Mouse (Mus musculus) heart, adult 2 months (tissue): ENCODE results near the gene Vps35. TPM values are rescaled to one million over a fixed set of nuclear protein-coding genes. Genes with fewer than 3 reads are reported as not detected.

Source experiments
- DNase-seq, 2 experiments: peaks; one replicate each; pipeline ENCODE4 v3.0.0; 2021
- H3K27ac ChIP-seq: fragments of 200-600 bp; 2 replicates; pipeline ENCODE4 v1.8.1; 2022
- H3K27me3 ChIP-seq: fragments of 200-500 bp; 2 replicates; pipeline ENCODE4 v1.6.1; 2012; ENCODE audit warnings: mild to moderate bottlenecking, low read length, inconsistent platforms, mixed read lengths; ENCODE audit not compliant: control insufficient read depth, insufficient read depth
- H3K36me3 ChIP-seq: fragments of 200-500 bp; 2 replicates; pipeline ENCODE4 v1.6.1; 2012; ENCODE audit warnings: low read length, inconsistent platforms; ENCODE audit not compliant: control insufficient read depth, insufficient read depth
- H3K4me1 ChIP-seq: fragments of 200-500 bp; 2 replicates; pipeline ENCODE4 v1.6.1; 2011; ENCODE audit warnings: low read length; ENCODE audit not compliant: control insufficient read depth, insufficient read depth
- H3K4me3 ChIP-seq: fragments of 200-600 bp; 2 replicates; pipeline ENCODE4 v1.8.1; 2022
- H3K79me2 ChIP-seq: fragments of 200-500 bp; replicated peaks from 2 replicates; pipeline ENCODE4 v1.6.1; 2012; ENCODE audit warnings: mild to moderate bottlenecking, inconsistent platforms, low read length, moderate library complexity, mixed read lengths; ENCODE audit not compliant: control insufficient read depth, insufficient read depth
- H3K9ac ChIP-seq: fragments of 200-500 bp; 2 replicates; pipeline ENCODE4 v1.6.1; 2012; ENCODE audit warnings: low read depth, mild to moderate bottlenecking, control low read depth, inconsistent platforms, low read length, mixed read lengths
- CTCF ChIP-seq: fragments of 200-600 bp; IDR thresholded peaks from 2 replicates; pipeline ENCODE4 v1.8.1; 2022; ENCODE audit warnings: antibody characterized with exemption, mild to moderate bottlenecking, moderate library complexity
- EP300 ChIP-seq: fragments of 200-500 bp; IDR thresholded peaks from 2 replicates; pipeline ENCODE4 v1.6.1; 2011; ENCODE audit warnings: low read depth, low read length, control low read depth; ENCODE audit not compliant: insufficient read depth
- POLR2A ChIP-seq: fragments of 200-500 bp; IDR thresholded peaks from 2 replicates; pipeline ENCODE4 v1.6.1; 2011; ENCODE audit warnings: mild to moderate bottlenecking, low read depth, low read length, control low read depth; ENCODE audit not compliant: insufficient read depth
- WGBS: fragments of 180-500 bp; shearing (Covaris S2); methylation state at CpG from one replicate; pipeline ENCODE4 v1.1.7; 2018; 5-methylcytosine and 5-hydroxymethylcytosine counted together
- intact Hi-C: fragments of 180-260 bp; cut with DNase I; formaldehyde crosslinking; loops from one replicate; pipeline ENCODE4 v1.15.1; 2025
- polyA plus RNA-seq: library from polyadenylated mRNA; depleted of rRNA; stranded (reverse); fragments of >200 nt; gene quantifications from 2 replicates; pipeline ENCODE4 v1.2.3, GENCODE M21; 2012; rRNA removed
- total RNA-seq, 2 experiments: library from RNA; stranded (reverse); gene quantifications; 2 replicates each; pipeline ENCODE4 v1.2.3; 2021

Gene Vps35
- total and polyA plus RNA-seq, 3 experiments, result 19.0 to 68.9 (median 63.5) TPM

- Histone ChIP-seq H3K79me2 (no peaks in the 10 kb centered on the region), H3K27ac (no peak overlapping the region), H3K27me3 (no peaks in the 10 kb centered on the region), H3K9ac (no peak overlapping the region), H3K4me1 (no peaks in the 10 kb centered on the region), H3K36me3 (no peaks in the 10 kb centered on the region), H3K4me3 (no peak overlapping the region)
- intact Hi-C loops, result no loop called here
- WGBS, result 63% methylated on average over 1 of the region's 1 CpGs
- no peak for DNase-seq
- TF ChIP-seq CTCF (no peak), POLR2A (no peak), EP300 (no peak)
Measured at GRCm38 (mm10) chr8:85227297-85227696, 72.3 kb downstream of the Vps35 start.

GRCm38 (mm10) chr8:85225688-85226087 lies 73.9 kb downstream of the Vps35 start, which contains the start of gene Olfr371:
Gene Olfr371, plus strand, starts transcription at chr8:85225988.
- no peak for TF ChIP-seq POLR2A
- Histone ChIP-seq H3K79me2 (no peaks in the 10 kb centered on the region), H3K27me3 (no peaks in the 10 kb centered on the region), H3K36me3 (no peaks in the 10 kb centered on the region), H3K4me3 (no peak within 1 kb of the TSS), H3K27ac (no peak within 1 kb of the TSS), H3K4me1 (peaks cover 5% of the 10 kb centered on the region), H3K9ac (no peak within 1 kb of the TSS)
- no peak for DNase-seq
- intact Hi-C loops, result no loop called here
- 36% methylated on average over 1 of the region's 1 CpGs for WGBS

GRCm38 (mm10) chr8:85220992-85221391 lies 78.6 kb downstream of the Vps35 start:
- H3K27ac ChIP-seq, result peak overlapping the region; percentile 40
- WGBS, result 15% methylated on average over 6 of the region's 6 CpGs
- intact Hi-C loops, result no loop called here

GRCm38 (mm10) chr8:85220220-85220619 lies 79.4 kb downstream of the Vps35 start:
- no peak overlapping the region for H3K27ac ChIP-seq
- TF ChIP-seq POLR2A, result no peak
- no peak for TF ChIP-seq EP300
- TF ChIP-seq CTCF, result no peak
- intact Hi-C loops, result no loop called here

More at GRCm38 (mm10) chr8:85220992-85221391, 78.6 kb downstream of the Vps35 start:
- Histone ChIP-seq H3K4me1 (peaks cover 5% of the 10 kb centered on the region), H3K27me3 (no peaks in the 10 kb centered on the region), H3K79me2 (no peaks in the 10 kb centered on the region), H3K36me3 (no peaks in the 10 kb centered on the region), H3K4me3 (no peak overlapping the region), H3K9ac (no peak overlapping the region)
- DNase-seq, result peak; percentile 18 to 23
- TF ChIP-seq EP300 (peak; percentile 60; the same call in 1 of the 2 replicates), POLR2A (no peak), CTCF (no peak)

More at GRCm38 (mm10) chr8:85220220-85220619, 79.4 kb downstream of the Vps35 start:
- Histone ChIP-seq H3K79me2 (no peaks in the 10 kb centered on the region), H3K27me3 (no peaks in the 10 kb centered on the region), H3K4me1 (peaks cover 5% of the 10 kb centered on the region), H3K4me3 (no peak overlapping the region), H3K9ac (no peak overlapping the region), H3K36me3 (no peaks in the 10 kb centered on the region)
- 69% methylated on average over 4 of the region's 4 CpGs for WGBS
- DNase-seq, result no peak

Other genes with a start within 250 kb of the Vps35 start
- gene Fbxw9, start 239.7 kb downstream of the Vps35 start, total RNA-seq, result 1 to 10 TPM; 2.4 to 2.5 TPM
- 9.3 and 10.5 TPM in 2 replicates for gene Fbxw9, start 239.7 kb downstream of the Vps35 start, polyA plus RNA-seq
- not detected for gene Gm5741, start 231.8 kb downstream of the Vps35 start, total RNA-seq
- not detected in 2 replicates for gene Gm5741, start 231.8 kb downstream of the Vps35 start, polyA plus RNA-seq
- 10 to 100 TPM; 26.1 to 29.4 TPM for gene Dhps, start 228.0 kb downstream of the Vps35 start, total RNA-seq
- gene Dhps, start 228.0 kb downstream of the Vps35 start, polyA plus RNA-seq, result 31.5 and 33.2 TPM in 2 replicates
- 10 to 100 TPM; 39.0 to 41.4 TPM for gene Wdr83os, start 219.1 kb downstream of the Vps35 start, total RNA-seq
- gene Wdr83os, start 219.1 kb downstream of the Vps35 start, polyA plus RNA-seq, result 99.3 and 108 TPM in 2 replicates
- gene Wdr83, start 218.5 kb downstream of the Vps35 start, total RNA-seq, result 10 to 100 TPM; 29.4 to 30.2 TPM
- 39.2 and 44.2 TPM in 2 replicates for gene Wdr83, start 218.5 kb downstream of the Vps35 start, polyA plus RNA-seq
- gene Man2b1, start 216.5 kb downstream of the Vps35 start, total RNA-seq, result 10 to 100 TPM; 25.4 to 26.8 TPM
- 37.3 and 42.3 TPM in 2 replicates for gene Man2b1, start 216.5 kb downstream of the Vps35 start, polyA plus RNA-seq
- gene Zfp791, start 176.7 kb downstream of the Vps35 start, total RNA-seq, result 1 to 10 TPM; 1.6 to 2.6 TPM
- gene Zfp791, start 176.7 kb downstream of the Vps35 start, polyA plus RNA-seq, result 1.00 and 1.2 TPM in 2 replicates
- not detected for gene Cks1brt, start 147.9 kb downstream of the Vps35 start, total RNA-seq
- not detected in 2 replicates for gene Cks1brt, start 147.9 kb downstream of the Vps35 start, polyA plus RNA-seq
- gene Olfr371, start 73.8 kb downstream of the Vps35 start, total RNA-seq, result not detected
- gene Olfr371, start 73.8 kb downstream of the Vps35 start, polyA plus RNA-seq, result not detected in 2 replicates
- 1 to 10 TPM; 5.2 to 5.5 TPM for gene Orc6, start 170 bp downstream of the Vps35 start, total RNA-seq
- 6.1 and 7.1 TPM in 2 replicates for gene Orc6, start 170 bp downstream of the Vps35 start, polyA plus RNA-seq
- 100 to 1,000 TPM; 422 to 470 TPM for gene Mylk3, start 86.5 kb upstream of the Vps35 start, total RNA-seq
- gene Mylk3, start 86.5 kb upstream of the Vps35 start, polyA plus RNA-seq, result 180 and 297 TPM in 2 replicates
- 10 to 100 TPM; 18.3 to 22.5 TPM for gene 4921524J17Rik, start 133.0 kb upstream of the Vps35 start, total RNA-seq
- 8.1 and 11.4 TPM in 2 replicates for gene 4921524J17Rik, start 133.0 kb upstream of the Vps35 start, polyA plus RNA-seq
- 10 to 100 TPM; 32.4 to 35.2 TPM for gene Gpt2, start 192.8 kb upstream of the Vps35 start, total RNA-seq
- gene Gpt2, start 192.8 kb upstream of the Vps35 start, polyA plus RNA-seq, result 19.7 and 30.0 TPM in 2 replicates